Comparison of ENCODE assay signal across 16 mouse cellular contexts in genomic region chr19:55774334-55774733, GRCm38 (mm10). TPM values are rescaled to one million over a fixed set of nuclear protein-coding genes. Genes with fewer than 3 reads are reported as not detected.
A peak's percentile ranks its signal among the peaks of the same experiment; 100 is the strongest.
DNase-seq lines count a peak whose midpoint lies in the region; ATAC-seq and TF ChIP-seq lines count a peak whose summit lies in the region.
"Had no signal": no experiment of that assay in that cellular context is flagged by ENCODE, and none has a peak within 500 bp of the region (broad histone marks: within the 10 kb centered on the region; RNA-seq: fewer than 3 reads in every experiment).

No protein-coding gene starts in this region.

- ATAC-seq in midbrain, embryonic 15.5 days (replicated peaks): no peak
- ATAC-seq: forebrain, embryonic 15.5 days had no signal

- H3K27me3 ChIP-seq in midbrain, embryonic 15.5 days (replicated peaks): no peaks in the 10 kb centered on the region
- no peaks in the 10 kb centered on the region; the same call in 1 of the 2 replicates for H3K27me3 ChIP-seq in thymus, adult 2 months (ENCODE audit: control insufficient read depth, insufficient read depth, low read length)
- H3K27me3 ChIP-seq: forebrain, embryonic 15.5 days; lung, embryonic 15.5 days had no signal

- intact Hi-C loops in gastrocnemius, adult 2 months (cut with DNase I): no loop called here

- no peaks in the 10 kb centered on the region for H3K9me3 ChIP-seq in midbrain, embryonic 15.5 days
- H3K9me3 ChIP-seq: forebrain, embryonic 15.5 days; lung, embryonic 15.5 days; megakaryocyte, embryonic 14.5 days had no signal

- 46% methylated on average over 4 of the region's 4 CpGs for WGBS in midbrain, embryonic 15.5 days
- 56% methylated on average over 4 of the region's 4 CpGs for WGBS in thymus, adult 2 months

- peak overlapping the region; percentile 24 for H3K27ac ChIP-seq in gastrocnemius, adult 2 months
- peak overlapping the region; percentile 55 for H3K27ac ChIP-seq in midbrain, embryonic 15.5 days
- no peak overlapping the region for H3K27ac ChIP-seq in thymus, adult 2 months (ENCODE audit: control insufficient read depth, insufficient read depth, low read length)
- H3K27ac ChIP-seq: forebrain, embryonic 15.5 days; kidney, postnatal 0 days; lung, embryonic 15.5 days had no signal

- H3K4me3 ChIP-seq in gastrocnemius, adult 2 months: no peak overlapping the region
- no peak overlapping the region for H3K4me3 ChIP-seq in midbrain, embryonic 15.5 days
- no peak overlapping the region for H3K4me3 ChIP-seq in thymus, adult 2 months (ENCODE audit: control insufficient read depth, insufficient read depth, low read length)
- H3K4me3 ChIP-seq: forebrain, embryonic 15.5 days; lung, embryonic 15.5 days; megakaryocyte, embryonic 14.5 days had no signal

- no peak for TF ChIP-seq CTCF in gastrocnemius, adult 2 months (IDR thresholded peaks at IDR 0.05)
- TF ChIP-seq CTCF in thymus, adult 2 months (IDR thresholded peaks at IDR 0.05; ENCODE audit: borderline replicate concordance, control insufficient read depth, extremely low read depth, insufficient read depth, low read length, poor library complexity): no peak

- H3K9ac ChIP-seq in midbrain, embryonic 15.5 days: no peak overlapping the region
- H3K9ac ChIP-seq: forebrain, embryonic 15.5 days; lung, embryonic 15.5 days had no signal

- DNase-seq in gastrocnemius, adult 2 months: no peak
- no peak for DNase-seq in gastrocnemius, adult 8-10 months (ENCODE audit: low spot score in 2 of 2)
- peak; percentile 7 to 23 for DNase-seq in right cerebral cortex, adult 2 months (ENCODE audit: low spot score in 2 of 2)
- no peak for DNase-seq in right cerebral cortex, postnatal 10 days (ENCODE audit: low spot score in 2 of 2)
- DNase-seq in thymus, adult 2 months: no peak
- no peak for DNase-seq in lung, postnatal 25 days (ENCODE audit: low spot score)
- DNase-seq in layer of hippocampus, postnatal 25 days (ENCODE audit: extremely low spot score in 1 of 2, low spot score in 1 of 2): no peak
- DNase-seq: cerebellum, adult 2 months; right cerebral cortex, postnatal 4 days; thymus, postnatal 36 days had no signal

- no peak overlapping the region for H3K4me2 ChIP-seq in midbrain, embryonic 15.5 days
- H3K4me2 ChIP-seq: forebrain, embryonic 15.5 days; liver, embryonic 11.5 days; lung, embryonic 15.5 days had no signal

- TF ChIP-seq POLR2A in thymus, adult 2 months (IDR thresholded peaks at IDR 0.05; ENCODE audit: control insufficient read depth, extremely low read depth, insufficient read depth, low read length, poor library complexity): no peak

- no peaks in the 10 kb centered on the region for H3K36me3 ChIP-seq in midbrain, embryonic 15.5 days (replicated peaks)
- no peaks in the 10 kb centered on the region for H3K36me3 ChIP-seq in thymus, adult 2 months (ENCODE audit: control insufficient read depth, insufficient read depth, low read length)
- H3K36me3 ChIP-seq: forebrain, embryonic 15.5 days; lung, embryonic 15.5 days had no signal

- peaks cover 55% of the 10 kb centered on the region for H3K4me1 ChIP-seq in midbrain, embryonic 15.5 days
- H3K4me1 ChIP-seq in thymus, adult 2 months (replicated peaks; ENCODE audit: control insufficient read depth, insufficient read depth, low read length): no peaks in the 10 kb centered on the region
- H3K4me1 ChIP-seq: megakaryocyte, embryonic 14.5 days had no signal

RNA-seq across cellular contexts. Expression of gene Tcf7l2, which starts 32.7 kb away (rescaled TPM):
- total RNA-seq in gastrocnemius, adult 2 months (2021): 10 to 100 TPM; 10.3 to 11.0 TPM
- 10 to 100 TPM in 1 of 4 experiments, 1 to 10 TPM in 3; 5.7 to 10.7 (median 7.7) TPM for total RNA-seq in gastrocnemius, adult 8-10 months (2022)
- polyA plus RNA-seq in midbrain, embryonic 15.5 days (2015; fragmentation: Nextera tagmentation; extraction: Ambion mirVana): 729 and 759 TPM in 2 replicates
- 7.6 and 10.2 TPM in 2 replicates for polyA plus RNA-seq in thymus, adult 2 months (2012; rRNA removed)
- 10 to 100 TPM; 12.1 to 13.4 TPM for total RNA-seq in layer of hippocampus, postnatal 25 days (2021)

Comparison
In these comparisons a context has a peak if more than half of its experiments do, and no peak if none do; other contexts are left out.
1. DNase-seq: peak in right cerebral cortex, adult 2 months (2 of 2); none in gastrocnemius, adult 2 months (single experiment), gastrocnemius, adult 8-10 months (0 of 2), right cerebral cortex, postnatal 10 days (0 of 2), thymus, adult 2 months (single experiment), lung, postnatal 25 days (single experiment) and layer of hippocampus, postnatal 25 days (0 of 2).